Mouse (Mus musculus): Measurements from ENCODE around the gene Tprkb.
A peak's percentile ranks its signal among the peaks of the same experiment; 100 is the strongest.
"Not testable (repeated sequence)": the region's sequence is repeated elsewhere in the genome, so short reads cannot be mapped to it uniquely, and the experiment has no call there.

The Tprkb gene

DNA sequence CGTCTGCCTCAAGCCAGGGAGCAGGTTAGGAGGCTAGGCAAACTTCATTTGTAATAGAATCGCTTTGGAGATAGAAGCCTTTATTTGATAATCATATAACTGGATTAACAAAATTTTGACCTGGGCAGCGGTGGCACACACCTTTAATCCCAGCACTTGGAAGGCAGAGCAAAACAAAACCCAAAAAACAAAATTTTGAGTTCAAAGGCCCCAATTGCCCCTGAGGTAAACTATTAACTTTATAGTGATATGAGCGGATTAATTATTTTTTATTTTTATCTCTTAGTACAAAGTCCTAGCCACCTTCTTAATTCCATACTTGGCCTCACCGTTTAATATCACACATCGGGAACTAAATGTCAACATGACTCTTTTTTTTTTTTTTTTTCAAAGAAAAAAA lies 4.9 kb downstream of the Tprkb start:
- no peak for DNase-seq

DNA sequence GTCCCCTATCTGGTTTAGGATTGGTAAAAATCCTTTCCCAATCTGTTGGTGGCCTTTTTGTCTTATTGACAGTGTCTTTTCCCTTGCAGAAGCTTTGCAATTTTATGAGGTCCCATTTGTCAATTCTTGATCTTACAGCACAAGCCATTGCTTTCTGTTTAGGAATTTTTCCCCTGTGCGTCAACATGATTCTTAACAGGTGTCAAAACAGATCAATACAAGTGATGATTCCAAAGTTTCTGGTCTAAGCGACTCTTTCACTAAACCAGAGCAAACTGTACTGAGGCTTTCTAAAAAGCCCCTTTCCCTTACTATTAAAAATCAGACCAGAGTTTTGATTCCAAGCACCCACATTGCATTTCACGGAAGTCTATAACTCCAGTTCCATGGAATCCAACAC lies 6.7 kb downstream of the Tprkb start:
- not testable (repeated sequence) for DNase-seq

DNA sequence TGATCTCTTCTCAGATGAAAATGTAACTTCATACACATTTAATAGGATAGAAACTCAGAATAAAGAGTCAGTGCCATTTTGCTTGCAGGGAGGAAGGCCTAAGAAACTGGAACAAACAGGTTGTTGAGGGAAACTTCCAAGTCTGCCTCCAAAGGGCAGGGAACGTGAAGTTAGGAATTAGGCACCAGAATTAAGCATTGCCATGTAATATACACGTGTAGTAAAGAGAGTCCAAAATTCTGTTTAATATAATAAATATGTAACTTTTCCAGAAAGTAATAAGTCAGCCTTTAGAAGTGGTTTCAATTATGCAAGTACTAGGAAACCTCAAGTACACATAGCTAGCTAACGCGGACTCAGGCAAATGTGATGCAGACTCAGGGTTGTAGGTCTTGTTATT lies 7.7 kb downstream of the Tprkb start:
- peak; percentile 56 for DNase-seq

DNA sequence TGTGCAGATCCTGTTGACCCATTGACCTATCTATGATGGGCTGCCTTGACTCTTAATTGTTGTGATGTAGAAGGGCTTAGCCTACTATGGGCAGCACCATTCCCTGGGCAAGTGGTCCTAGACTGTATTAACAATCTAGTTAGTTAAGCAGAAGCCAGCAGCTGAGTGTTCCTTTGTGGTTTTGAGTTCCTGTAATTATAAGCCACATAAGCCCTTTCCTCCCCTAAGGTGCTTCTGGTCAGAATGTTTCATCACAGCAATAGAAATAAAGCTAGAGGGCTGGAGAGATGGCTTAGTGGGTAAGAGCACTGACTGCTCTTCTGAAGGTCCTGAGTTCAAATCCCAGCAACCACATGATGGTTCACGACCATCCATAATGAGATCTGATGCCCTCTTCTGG lies 12.0 kb downstream of the Tprkb start:
- no peak for DNase-seq

DNA sequence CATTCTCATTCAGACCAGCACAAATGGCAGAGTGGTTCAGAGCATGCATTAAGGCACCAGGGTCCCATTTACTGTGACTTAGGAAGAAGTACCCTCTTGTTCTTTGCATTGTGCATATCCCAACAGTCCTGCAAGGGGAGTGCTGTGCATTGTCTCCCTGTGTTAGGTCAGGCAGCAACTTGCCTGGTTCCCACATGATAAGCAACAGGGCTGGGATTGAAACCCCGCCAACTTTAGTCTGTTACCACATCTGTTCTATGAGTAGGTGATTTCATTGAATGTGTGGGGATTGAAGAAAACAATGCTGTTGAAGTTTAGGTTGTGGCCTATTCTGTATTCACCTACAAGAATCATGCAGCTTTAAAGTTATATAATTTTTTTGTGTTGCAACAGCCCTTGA lies 15.0 kb downstream of the Tprkb start:
- DNase-seq = no peak

DNA sequence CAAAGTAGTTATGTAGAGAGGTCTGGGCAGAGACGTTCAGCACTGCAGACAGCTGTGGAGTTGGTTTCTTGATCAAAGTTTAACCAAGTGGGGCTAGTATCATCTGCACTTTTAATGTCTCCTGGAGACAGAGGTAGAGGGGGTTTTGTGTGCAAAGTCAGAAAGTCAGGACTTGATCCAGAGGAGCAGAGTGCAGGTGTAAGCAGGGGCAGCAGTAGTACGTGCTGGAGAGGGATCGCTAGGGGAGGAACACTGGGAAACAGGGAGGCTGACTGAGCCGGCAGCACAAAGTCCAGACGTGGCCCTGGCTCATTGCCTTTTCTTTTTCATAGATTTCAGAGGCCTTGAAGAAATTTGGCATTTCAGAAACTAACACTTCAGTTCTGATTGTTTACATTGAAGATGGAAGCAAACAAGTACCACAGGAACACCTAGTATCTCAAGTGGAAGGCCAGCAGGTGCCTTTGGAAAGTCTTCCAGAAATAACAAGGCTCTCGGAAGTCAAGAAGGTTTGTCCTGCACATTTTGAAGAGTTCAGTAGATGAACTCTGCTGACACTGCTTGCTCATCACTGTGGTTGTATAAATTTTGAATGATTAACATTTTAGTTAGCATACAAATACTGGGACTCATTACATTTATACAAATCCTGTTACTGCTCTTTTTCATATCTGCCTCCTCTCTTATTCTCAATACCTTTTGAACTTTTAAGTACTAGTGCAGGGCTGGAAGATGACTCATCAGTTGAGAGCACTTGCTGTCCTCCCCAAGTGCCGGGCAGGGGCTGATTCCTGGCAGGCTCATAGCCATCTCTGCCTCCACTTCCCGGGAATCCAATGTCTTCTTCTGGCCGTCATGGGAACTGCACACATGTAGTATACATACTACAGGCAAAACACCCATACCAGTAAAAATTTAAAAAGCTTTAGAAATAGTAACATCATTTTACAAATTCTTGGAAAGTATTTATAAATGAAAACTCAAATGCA lies 16.1 kb downstream of the Tprkb start:
- peak; percentile 88 for DNase-seq

DNA sequence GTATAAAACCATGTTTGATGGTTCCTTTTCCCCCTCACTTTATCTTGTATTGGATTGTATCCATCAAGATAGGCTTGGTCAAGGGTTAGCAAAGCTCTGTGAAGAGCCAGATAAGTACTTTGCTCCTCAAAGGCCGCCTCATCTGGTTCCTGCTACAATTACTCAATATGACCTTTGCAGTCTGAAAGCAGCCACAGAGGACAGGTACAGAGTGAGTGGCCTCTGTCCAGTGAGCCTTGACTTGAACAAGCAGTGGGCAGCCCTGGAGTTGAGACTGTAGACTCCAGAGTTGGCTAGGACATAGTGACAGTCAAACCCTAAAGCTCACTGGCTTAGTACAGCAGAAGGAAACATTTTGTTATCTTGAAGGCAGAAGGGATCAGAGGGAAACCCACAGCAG lies 17.6 kb downstream of the Tprkb start:
- DNase-seq = peak; percentile 83

DNA sequence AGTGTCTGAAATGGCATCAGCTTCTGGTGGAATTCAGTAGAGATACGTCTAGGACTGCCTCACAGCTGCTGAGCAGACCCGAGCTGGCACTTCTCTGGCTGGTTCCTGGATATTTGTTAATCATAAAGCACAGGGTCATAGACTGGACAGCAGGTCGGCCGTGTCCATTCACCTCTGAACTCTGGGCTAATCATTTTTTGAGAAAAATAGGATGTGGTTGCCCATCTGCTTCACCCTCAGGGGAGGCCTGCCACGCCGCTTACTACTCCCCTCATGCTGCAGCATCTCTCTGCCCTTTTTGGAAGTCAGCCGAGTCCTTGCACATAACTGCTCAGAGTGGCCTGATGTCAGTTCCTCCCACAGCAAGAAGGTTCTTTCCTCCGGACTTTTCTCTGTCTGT lies 22.4 kb downstream of the Tprkb start:
- peak; percentile 93 for DNase-seq

DNA sequence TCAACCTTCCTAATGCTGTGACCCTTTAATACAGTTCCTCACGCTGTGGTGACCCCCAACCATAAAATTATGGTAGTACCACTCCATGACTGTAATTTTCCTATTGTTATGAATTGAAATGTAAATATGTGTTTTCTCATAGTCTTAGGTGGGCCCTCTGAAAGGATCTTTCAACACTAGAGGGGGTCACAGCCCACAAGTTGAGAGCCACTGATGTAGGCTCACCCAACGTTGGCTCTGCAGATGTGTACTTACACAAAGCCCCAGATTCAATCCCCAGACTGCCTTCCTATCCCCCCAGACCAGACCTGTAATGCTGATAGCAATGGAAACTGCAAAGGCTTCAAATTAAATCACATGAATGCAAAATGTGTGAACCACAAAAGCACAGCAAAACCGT lies 24.0 kb downstream of the Tprkb start:
- DNase-seq = no peak

DNA sequence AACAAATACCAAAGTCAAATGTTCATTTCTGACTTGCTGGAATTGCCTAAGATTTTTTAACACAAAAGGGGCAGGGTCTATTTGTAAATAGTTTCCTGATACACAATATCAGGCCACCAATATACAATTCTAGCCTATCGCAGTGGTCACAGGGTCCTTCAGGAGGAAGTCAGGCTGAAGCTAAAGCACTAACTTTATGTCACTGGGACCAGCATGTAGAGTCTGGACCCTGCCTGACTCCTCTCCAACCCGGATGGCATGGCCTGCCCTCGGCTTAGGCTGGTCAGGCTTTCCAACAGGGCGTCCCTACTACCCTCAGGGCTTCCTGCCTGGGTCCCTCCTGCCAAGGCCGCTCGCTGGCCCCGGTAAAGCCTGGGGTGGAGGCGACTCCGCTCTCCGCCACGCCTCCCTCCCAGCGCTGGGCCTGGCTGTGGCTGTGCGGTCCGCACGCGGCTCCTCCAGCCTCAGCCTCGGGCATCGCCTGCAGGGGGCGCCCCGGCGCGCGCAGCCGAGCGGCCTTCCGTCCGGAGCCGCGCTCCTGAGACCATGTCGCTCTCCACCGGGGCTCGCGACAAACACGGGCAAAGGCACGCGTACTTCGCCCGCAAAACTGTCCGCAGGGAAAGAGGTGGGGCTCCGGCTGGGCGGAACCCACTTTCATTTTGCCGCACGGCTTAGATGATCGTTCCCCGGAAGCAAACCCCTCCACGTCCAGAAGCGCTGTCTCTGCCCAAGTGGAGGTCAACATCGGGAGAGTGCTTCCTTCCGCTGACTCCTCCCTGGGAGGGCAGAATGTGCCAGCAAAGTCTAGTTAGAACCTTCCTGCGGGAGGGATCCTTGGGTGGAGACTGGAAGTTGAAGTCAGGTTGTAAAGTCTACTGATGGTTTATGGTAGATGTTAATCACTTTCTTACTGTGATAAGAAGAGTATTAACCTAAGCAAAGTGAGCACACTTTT lies 25.1 kb downstream of the Tprkb start:
- DNase-seq = peak; percentile 94

DNA sequence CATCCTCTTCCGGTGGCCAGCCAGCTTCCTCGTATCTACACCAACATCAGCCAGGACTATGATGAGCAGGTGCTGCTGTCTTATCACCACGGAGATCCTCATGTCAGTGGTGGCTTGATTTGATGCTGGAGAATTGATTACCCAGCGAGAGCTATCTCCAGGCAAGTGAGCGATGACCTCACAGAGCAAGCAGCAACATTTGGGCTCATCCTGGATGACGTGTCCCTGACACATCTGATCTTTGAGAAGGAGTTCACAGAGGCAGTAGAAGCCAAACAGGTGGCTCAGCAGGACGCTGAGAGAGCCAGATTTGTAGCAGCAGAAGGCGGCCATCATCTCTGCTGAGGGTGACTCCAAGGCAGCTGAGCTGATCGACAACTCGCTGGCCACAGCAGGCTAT lies 27.0 kb downstream of the Tprkb start:
- no peak for DNase-seq

DNA sequence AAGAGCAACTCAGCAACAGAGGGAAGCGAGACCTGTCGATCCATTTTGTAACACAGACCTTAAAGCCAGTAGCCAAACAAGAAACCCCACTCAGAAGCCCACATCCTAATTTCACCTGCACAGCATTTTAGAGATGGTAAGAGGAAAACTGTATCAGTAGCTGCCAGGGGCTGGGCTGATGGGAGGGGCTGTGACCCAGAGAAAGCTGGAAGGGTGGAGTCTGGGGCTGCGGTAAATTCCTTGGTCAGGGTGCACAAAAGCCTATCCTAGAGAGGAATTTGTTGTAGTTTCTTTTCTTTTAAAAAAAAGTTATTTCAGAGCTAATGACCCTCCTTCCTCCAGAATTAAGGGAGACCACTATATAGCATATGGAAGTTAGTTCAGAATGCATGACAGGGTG lies 30.8 kb downstream of the Tprkb start:
- DNase-seq = no peak

DNA sequence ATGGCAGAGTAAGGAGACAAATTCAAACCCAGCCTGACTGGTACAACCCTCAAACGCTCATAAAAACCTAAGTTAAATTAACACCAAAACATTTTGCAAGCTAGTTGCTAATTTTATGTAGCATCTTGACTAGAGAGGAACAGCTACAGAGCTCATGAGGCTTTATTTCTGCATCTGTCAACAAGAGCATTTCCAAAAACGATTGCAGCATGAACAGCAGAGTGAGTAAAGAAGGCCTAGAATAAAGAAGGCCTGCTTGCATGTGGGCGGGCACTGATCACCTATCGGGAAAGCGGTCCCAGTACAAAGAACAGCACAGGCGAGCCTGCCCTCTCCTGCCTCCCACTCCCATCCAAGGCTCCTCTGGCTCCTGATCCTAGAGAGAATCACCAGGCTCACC lies 36.9 kb downstream of the Tprkb start:
- no peak for DNase-seq

DNA sequence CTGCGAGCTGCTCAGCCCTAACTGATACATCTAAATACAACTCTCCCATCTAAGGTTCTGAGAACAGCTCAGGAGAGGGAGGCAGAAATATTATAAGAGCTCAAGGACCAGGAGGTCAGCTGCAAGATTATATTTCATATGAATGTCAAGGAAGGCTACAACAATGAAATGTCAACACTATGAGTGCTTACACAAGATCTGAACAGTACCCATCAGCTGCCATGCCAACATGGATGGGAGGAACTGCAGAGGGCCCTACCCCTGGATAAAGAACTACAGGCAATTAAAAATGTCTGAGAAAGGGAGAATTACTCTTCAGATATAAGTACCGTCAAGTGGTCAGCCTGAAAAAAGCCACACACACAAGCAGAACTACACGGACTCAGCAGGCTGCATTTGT lies 45.9 kb downstream of the Tprkb start:
- DNase-seq = no peak

DNA sequence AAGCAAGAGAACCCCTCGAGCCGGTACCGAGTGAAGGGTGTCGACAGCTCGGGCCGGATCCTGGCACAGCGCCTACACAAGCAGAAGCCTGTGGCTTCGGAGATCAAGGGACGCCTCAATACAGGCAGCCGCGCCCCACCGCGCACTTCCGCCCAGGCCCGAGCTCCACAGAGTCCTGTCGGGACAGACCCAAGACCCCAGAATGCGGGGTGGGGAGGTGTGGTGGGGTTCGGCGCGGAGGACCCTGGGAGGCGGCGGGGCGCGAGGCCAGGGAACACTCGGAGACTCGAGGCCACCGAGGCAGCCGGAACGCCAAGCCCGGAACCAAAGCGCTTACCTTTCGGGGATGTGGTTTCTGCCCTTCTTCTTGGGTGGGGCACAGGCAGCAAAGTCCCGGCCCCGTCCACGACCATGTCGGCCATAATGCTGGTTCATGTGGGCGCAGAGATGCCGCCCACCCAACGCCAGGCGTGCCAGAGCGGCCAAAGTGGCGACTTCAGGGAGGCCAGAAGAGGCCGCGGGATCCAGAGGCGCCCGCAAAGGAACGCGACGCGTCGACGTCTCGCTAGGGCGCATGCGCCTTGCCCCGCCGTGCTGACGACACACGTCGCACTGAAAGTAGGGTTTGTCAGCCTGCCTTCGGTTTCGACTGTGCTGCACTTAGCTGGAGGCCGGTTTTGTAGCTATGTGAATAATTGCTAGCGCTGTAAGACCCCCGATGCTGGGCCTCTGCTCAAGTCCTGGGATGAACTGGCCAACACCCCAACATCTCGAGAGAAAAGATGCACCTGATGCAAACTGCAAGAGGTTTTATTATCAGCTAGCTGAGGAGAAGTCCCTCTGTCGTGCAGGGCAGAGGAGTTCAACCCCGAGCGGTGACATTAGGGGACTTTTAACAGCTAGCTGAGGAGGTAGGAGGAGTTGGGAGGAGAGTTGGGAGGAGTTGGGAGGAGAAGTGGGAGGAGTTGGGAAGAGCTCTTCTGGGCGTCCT lies 49.7 kb downstream of the Tprkb start, which contains the start of gene Dusp11:
Gene Dusp11 (minus strand): TSS at position 567 of the 991 bp plus-strand sequence.
- DNase-seq = peak; percentile 89

DNA sequence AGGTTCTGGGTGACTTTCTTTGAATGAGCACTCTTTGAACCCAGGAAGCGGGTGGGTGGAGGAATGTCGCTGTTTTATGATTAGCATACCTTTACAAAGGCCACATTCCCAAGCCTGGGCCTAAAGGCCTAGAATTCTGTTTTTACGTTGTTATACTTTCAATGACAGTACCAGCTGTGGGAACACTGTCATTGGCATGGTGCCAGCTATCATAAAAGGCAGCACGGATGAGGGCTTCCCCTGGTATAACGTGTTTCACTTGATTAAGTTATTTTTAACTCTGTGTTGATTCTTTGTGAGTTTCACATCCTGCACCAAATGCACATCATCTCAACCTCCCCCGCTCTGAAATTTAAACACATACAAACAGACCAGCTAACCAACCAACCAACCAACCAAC lies 54.4 kb downstream of the Tprkb start:
- DNase-seq = not testable (repeated sequence)

DNA sequence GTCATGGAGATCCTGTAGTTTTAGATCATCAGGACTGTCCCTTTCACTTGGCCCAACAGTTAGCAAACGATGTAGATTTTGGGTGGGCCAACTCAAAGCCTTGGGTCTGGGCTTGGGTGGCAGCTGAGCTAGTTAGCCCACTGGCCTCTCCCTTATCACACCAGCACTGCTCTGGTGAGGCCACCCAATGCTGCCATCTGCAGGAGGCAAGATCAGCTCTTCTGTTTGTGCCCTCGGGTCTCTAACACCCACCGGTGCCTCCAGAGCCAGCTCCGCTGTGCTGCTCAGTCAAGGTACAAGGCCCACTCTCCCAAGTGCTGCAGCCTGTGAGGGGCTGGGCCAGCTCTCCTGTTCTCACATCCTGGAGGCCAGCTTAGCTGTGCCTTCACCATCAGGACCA lies 55.0 kb downstream of the Tprkb start:
- no peak for DNase-seq

DNA sequence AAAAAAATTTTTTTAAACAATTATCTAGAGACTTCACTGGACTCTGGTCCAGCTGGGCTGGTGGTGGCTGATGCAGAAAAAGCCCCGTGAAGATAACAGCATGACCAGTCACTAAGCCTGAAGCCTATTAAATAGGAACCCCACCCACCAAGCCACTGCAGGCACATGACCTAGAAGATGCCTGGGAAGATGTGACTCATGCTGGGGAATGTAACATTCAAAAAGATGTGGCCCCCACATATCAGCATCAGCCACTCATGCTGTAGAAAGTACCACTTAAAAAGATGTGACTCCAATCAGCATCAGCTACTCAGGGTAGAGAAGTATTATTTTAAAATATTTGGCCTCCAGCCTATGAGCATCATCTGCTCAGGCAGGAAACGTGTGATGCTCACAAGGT lies 58.2 kb downstream of the Tprkb start:
- DNase-seq = no peak

DNA sequence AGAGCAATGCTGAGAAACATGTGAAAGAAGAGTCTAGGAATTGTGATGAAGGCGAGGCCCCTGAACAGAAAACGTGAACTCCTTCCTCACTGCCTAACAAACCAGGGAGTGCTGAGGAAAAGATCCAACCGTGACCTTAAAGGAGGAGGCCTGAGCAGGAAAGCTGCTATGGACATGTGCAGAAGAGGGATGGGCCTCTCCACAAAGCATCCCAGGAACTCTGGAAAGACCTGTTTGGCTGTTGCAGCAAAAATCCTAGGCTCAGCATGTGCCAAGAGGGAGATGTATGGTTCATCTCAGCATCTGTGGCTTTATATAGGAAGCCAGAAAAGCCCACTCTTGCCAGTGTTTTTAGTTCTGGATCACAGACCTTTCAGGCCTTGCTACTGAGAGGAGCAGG lies 61.0 kb downstream of the Tprkb start:
- DNase-seq = no peak

DNA sequence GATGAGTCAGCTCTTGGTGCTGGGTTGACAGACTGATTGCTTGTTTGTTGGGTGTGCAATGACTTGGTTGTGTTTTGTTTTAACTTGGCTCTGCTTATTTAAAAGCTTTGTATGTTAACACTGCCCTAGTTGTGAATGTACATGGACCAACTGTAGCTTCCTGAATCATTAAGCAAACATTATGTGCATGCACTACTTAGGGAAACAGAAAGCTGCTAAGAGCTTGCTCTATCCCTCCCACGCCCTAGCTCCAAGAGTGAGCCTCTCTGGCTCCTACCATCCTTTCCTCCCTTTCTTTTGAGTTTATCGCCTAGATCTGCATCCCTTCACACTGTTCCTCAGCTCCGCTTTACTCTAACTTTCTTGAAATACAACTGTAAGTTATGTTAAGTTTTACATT lies 61.7 kb downstream of the Tprkb start:
- DNase-seq = no peak

DNA sequence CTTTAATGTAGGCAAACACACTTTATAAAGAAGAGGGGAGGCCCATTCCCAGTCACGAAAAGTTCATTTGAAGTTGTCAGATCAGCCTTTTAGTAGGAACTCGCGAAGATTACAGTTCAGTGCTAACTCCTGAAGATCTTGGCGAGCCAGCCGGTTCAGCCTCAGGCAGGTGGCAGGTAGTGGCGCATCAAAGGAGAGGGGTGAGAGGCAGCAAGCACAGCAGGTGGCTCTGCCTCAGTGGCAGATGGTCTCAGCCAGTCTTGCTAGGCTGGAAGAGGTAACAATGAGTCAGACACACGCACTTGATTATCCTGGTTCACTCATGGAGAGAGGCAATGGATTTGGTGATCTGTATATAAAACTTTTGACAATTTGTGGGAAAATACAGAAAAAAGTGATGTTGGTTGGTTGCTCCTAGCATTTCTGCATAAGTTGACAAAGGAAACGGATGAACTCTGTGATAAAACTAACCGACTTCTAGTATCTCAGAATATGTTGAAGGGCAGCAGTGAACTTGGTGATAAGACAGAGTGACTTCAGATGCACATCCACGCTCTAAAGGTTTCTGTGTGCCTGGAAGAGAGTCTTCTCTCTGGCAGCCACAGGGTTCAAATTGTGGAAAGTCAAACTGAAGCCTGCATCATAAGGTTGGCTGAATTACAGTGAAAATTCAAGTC lies 63.4 kb downstream of the Tprkb start:
- no peak for DNase-seq

DNA sequence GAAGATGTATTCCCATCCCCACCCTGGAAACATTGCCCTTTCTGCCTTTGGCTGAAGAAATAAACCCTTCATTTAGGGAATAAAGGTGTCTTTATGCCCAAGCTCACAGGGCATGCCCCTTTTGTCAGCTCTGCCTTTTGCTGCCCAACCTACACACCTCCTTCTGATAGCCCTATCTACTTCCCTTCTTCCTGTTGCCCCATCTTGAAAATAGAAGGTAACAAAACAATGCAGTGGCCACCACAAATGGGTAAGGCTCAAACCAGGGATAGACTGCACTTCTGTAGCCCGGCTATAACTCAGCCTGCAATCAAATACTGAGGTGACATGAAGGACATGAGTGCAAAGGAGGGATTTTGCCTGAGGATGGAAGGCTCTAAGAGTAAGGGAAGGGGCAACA lies 64.1 kb downstream of the Tprkb start:
- no peak for DNase-seq

Data from kidney, adult 11 months (tissue).